Mouse (Mus musculus): ENCODE results near the gene Crb2. TPM values are rescaled to one million over a fixed set of nuclear protein-coding genes. Genes with fewer than 3 reads are reported as not detected.

Gene Crb2
- polyA plus RNA-seq (2014; fragmentation: Nextera tagmentation; extraction: Ambion mirVana), result 2.2 and 2.4 TPM in 2 replicates

DNA sequence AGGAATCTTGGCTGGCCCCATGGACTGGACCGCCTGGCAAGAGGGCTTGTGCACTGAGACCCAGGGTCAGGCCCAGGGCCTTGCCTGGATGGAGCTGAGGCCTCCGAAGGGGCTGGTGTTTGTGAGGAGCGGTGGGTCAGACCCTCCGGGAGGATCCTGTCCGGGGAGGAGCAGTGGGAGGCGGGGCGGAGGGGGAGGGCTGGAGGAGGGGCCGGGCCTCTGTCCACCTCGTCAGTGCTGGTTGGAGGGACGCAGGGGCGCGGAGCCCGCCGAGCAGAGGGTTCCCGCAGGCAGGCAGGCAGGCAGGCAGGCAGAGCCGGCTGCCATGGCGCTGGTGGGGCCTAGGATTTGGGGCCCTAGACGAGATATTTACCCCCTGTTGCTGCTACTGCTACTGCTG lies at the start of gene Crb2:
Gene Crb2 (plus strand): TSS at position 234 of the 400 bp plus-strand sequence.
- Histone ChIP-seq H3K27ac (replicated peaks in 1 of 2; ENCODE audit: control insufficient read depth in 1 of 2, insufficient read depth in 1 of 2, low read depth in 2 of 2, low read length in 2 of 2) (no peak within 1 kb of the TSS), H3K4me2 (ENCODE audit: low read length) (peak within 1 kb of the TSS; percentile 65), H3K9me3 (ENCODE audit: control insufficient read depth, low read length) (no peaks in the 10 kb centered on the region), H3K4me1 (ENCODE audit: control insufficient read depth in 2 of 2, insufficient read depth in 2 of 2, low read length in 2 of 2) (peaks cover 40 to 41% of the 10 kb centered on the region in 2 experiments), H3K4me3 (ENCODE audit: control insufficient read depth in 1 of 2, insufficient read depth in 1 of 2, low read depth in 1 of 2, low read length in 2 of 2) (peak within 1 kb of the TSS; percentile 32 to 39), H3K27me3 (ENCODE audit: control insufficient read depth, insufficient read depth, low read length) (peaks cover 3% of the 10 kb centered on the region; the same call in 1 of the 2 replicates), H3K9ac (ENCODE audit: low read length) (peak within 1 kb of the TSS; percentile 49; the same call in 1 of the 2 replicates), H3K36me3 (ENCODE audit: control insufficient read depth, insufficient read depth, low read length) (no peaks in the 10 kb centered on the region)
- 0 out of 2 replicates have a peak, but pooled peaks have one; percentile 5 for ATAC-seq (ENCODE audit: insufficient number of reproducible peaks, insufficient read depth, low FRiP score, low read depth)
- 4% methylated on average over 17 of the region's 18 CpGs for WGBS

DNA sequence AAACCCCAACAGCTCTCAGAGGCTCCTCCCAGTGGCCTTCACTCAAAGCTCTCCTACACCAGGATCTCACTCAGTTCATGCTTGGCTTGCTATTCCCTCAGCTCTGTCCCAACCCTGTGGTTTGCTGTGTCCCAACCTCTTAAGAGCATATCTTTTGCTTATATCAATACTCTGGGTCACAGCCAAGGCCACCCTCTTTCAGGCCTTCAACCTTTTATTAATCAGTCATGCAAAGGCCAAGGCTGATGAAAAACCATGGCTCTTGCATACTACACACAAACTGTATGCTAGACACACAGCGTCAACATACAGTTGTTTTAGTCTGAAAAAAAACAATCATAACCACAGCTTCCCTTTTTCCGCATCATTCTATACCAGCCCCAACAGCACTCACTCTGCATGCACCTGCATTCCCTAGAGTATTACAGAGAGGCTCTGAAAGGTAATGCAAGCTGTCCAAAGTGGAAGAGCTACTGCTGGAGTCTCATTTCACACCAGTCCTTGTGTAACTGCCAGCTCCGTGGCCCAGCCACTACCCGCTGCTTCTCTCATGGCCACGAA lies 44.7 kb upstream of the Crb2 start:
- H3K4me3 ChIP-seq (ENCODE audit: control insufficient read depth in 1 of 2, insufficient read depth in 1 of 2, low read depth in 1 of 2, low read length in 2 of 2), result no peak overlapping the region
- WGBS, result 83% methylated on average over 5 of the region's 5 CpGs
- no peaks in the 10 kb centered on the region; the same call in 1 of the 2 replicates for H3K9me3 ChIP-seq (ENCODE audit: control insufficient read depth, low read length)
- no peak for ATAC-seq (ENCODE audit: insufficient number of reproducible peaks, insufficient read depth, low FRiP score, low read depth)
- no peaks in the 10 kb centered on the region for H3K27me3 ChIP-seq (ENCODE audit: control insufficient read depth, insufficient read depth, low read length)
- no peaks in the 10 kb centered on the region for H3K36me3 ChIP-seq (ENCODE audit: control insufficient read depth, insufficient read depth, low read length)
- H3K4me2 ChIP-seq (ENCODE audit: low read length), result no peak overlapping the region
- no peak overlapping the region for H3K27ac ChIP-seq (replicated peaks in 1 of 2; ENCODE audit: control insufficient read depth in 1 of 2, insufficient read depth in 1 of 2, low read depth in 2 of 2, low read length in 2 of 2)
- H3K9ac ChIP-seq (ENCODE audit: low read length), result no peak overlapping the region
- H3K4me1 ChIP-seq (ENCODE audit: control insufficient read depth in 2 of 2, insufficient read depth in 2 of 2, low read length in 2 of 2), result peaks cover 7 to 10% of the 10 kb centered on the region in 2 experiments; a peak in 3 of 4 replicates

GRCm38 (mm10) chr2:37734979-37735806 lies 40.9 kb upstream of the Crb2 start:
- Histone ChIP-seq H3K36me3 (ENCODE audit: control insufficient read depth, insufficient read depth, low read length) (no peaks in the 10 kb centered on the region), H3K9me3 (ENCODE audit: control insufficient read depth, low read length) (no peaks in the 10 kb centered on the region), H3K27ac (replicated peaks in 1 of 2; ENCODE audit: control insufficient read depth in 1 of 2, insufficient read depth in 1 of 2, low read depth in 2 of 2, low read length in 2 of 2) (peak overlapping the region in 1 of 2 experiments; percentile 27; a peak in 2 of 4 replicates), H3K27me3 (ENCODE audit: control insufficient read depth, insufficient read depth, low read length) (no peaks in the 10 kb centered on the region), H3K4me3 (ENCODE audit: control insufficient read depth in 1 of 2, insufficient read depth in 1 of 2, low read depth in 1 of 2, low read length in 2 of 2) (peak overlapping the region; percentile 4 to 18), H3K9ac (ENCODE audit: low read length) (peak overlapping the region; percentile 50), H3K4me1 (ENCODE audit: control insufficient read depth in 2 of 2, insufficient read depth in 2 of 2, low read length in 2 of 2) (peaks cover 7 to 10% of the 10 kb centered on the region in 2 experiments; a peak in 3 of 4 replicates), H3K4me2 (ENCODE audit: low read length) (peak overlapping the region; percentile 60)
- 10% methylated on average over 17 of the region's 17 CpGs for WGBS
- ATAC-seq (ENCODE audit: insufficient number of reproducible peaks, insufficient read depth, low FRiP score, low read depth), result no peak

DNA sequence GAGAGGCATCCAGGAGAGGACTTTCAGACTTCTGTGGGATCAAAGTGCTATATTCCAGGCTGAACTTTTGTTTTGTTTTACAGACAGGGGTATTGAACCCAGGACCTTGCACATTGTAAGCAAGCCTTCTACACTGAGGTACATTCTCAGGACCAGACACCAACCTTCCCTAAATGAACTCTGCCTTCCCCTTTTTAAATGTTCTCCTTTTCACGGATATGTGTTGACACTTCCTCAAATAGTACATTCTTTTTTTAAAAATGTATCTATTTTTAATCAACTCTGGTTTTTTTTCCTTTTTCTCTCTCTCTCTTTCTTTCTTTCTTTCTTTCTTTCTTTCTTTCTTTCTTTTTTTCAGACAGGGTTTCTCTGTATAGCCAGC lies 40.3 kb upstream of the Crb2 start:
- Histone ChIP-seq H3K4me2 (ENCODE audit: low read length) (peak overlapping the region; percentile 60), H3K4me3 (ENCODE audit: control insufficient read depth in 1 of 2, insufficient read depth in 1 of 2, low read depth in 1 of 2, low read length in 2 of 2) (peak overlapping the region; percentile 4 to 18; a peak in 3 of 4 replicates), H3K9me3 (ENCODE audit: control insufficient read depth, low read length) (no peaks in the 10 kb centered on the region), H3K36me3 (ENCODE audit: control insufficient read depth, insufficient read depth, low read length) (no peaks in the 10 kb centered on the region), H3K27me3 (ENCODE audit: control insufficient read depth, insufficient read depth, low read length) (no peaks in the 10 kb centered on the region), H3K4me1 (ENCODE audit: control insufficient read depth in 2 of 2, insufficient read depth in 2 of 2, low read length in 2 of 2) (peaks cover 7 to 10% of the 10 kb centered on the region in 2 experiments; a peak in 3 of 4 replicates), H3K9ac (ENCODE audit: low read length) (peak overlapping the region; percentile 50), H3K27ac (replicated peaks in 1 of 2; ENCODE audit: control insufficient read depth in 1 of 2, insufficient read depth in 1 of 2, low read depth in 2 of 2, low read length in 2 of 2) (no peak overlapping the region)
- no peak for ATAC-seq (ENCODE audit: insufficient number of reproducible peaks, insufficient read depth, low FRiP score, low read depth)
- WGBS, result 53% methylated on average over 1 of the region's 1 CpGs

- H3K9me3 ChIP-seq (ENCODE audit: control insufficient read depth, low read length), result no peaks in the 10 kb centered on the region
- 68% methylated on average over 20 of the region's 20 CpGs for WGBS
- H3K4me3 ChIP-seq (ENCODE audit: control insufficient read depth in 1 of 2, insufficient read depth in 1 of 2, low read depth in 1 of 2, low read length in 2 of 2), result no peak overlapping the region
- no peak overlapping the region for H3K4me2 ChIP-seq (ENCODE audit: low read length)
- no peaks in the 10 kb centered on the region for H3K4me1 ChIP-seq (ENCODE audit: control insufficient read depth in 2 of 2, insufficient read depth in 2 of 2, low read length in 2 of 2)
- H3K27me3 ChIP-seq (ENCODE audit: control insufficient read depth, insufficient read depth, low read length), result no peaks in the 10 kb centered on the region
- no peak for ATAC-seq (ENCODE audit: insufficient number of reproducible peaks, insufficient read depth, low FRiP score, low read depth)
- no peak overlapping the region for H3K27ac ChIP-seq (replicated peaks in 1 of 2; ENCODE audit: control insufficient read depth in 1 of 2, insufficient read depth in 1 of 2, low read depth in 2 of 2, low read length in 2 of 2)
- no peaks in the 10 kb centered on the region for H3K36me3 ChIP-seq (ENCODE audit: control insufficient read depth, insufficient read depth, low read length)
- H3K9ac ChIP-seq (ENCODE audit: low read length), result no peak overlapping the region
Measured at GRCm38 (mm10) chr2:37741806-37742554, 34.1 kb upstream of the Crb2 start.

- no peak overlapping the region for H3K9ac ChIP-seq (ENCODE audit: low read length)
- H3K4me3 ChIP-seq (ENCODE audit: control insufficient read depth in 1 of 2, insufficient read depth in 1 of 2, low read depth in 1 of 2, low read length in 2 of 2), result no peak overlapping the region
- no peaks in the 10 kb centered on the region for H3K36me3 ChIP-seq (ENCODE audit: control insufficient read depth, insufficient read depth, low read length)
- peaks cover 14 to 19% of the 10 kb centered on the region in 2 experiments for H3K4me1 ChIP-seq (ENCODE audit: control insufficient read depth in 2 of 2, insufficient read depth in 2 of 2, low read length in 2 of 2)
- H3K4me2 ChIP-seq (ENCODE audit: low read length), result no peak overlapping the region
- no peaks in the 10 kb centered on the region for H3K9me3 ChIP-seq (ENCODE audit: control insufficient read depth, low read length)
- 93% methylated on average over 10 of the region's 10 CpGs for whole genome bisulfite sequencing
- H3K27ac ChIP-seq (replicated peaks in 1 of 2; ENCODE audit: control insufficient read depth in 1 of 2, insufficient read depth in 1 of 2, low read depth in 2 of 2, low read length in 2 of 2), result no peak overlapping the region
- no peaks in the 10 kb centered on the region for H3K27me3 ChIP-seq (ENCODE audit: control insufficient read depth, insufficient read depth, low read length)
- no peak for ATAC-seq (ENCODE audit: insufficient number of reproducible peaks, insufficient read depth, low FRiP score, low read depth)
Measured at GRCm38 (mm10) chr2:37744773-37745395, 31.2 kb upstream of the Crb2 start.

Data from heart, embryonic 14.5 days (tissue).